Mouse (Mus musculus): ENCODE data around the gene Rapgef5. TPM values are rescaled to one million over a fixed set of nuclear protein-coding genes. Genes with fewer than 3 reads are reported as not detected.
"Not testable (repeated sequence)": the region's sequence is repeated elsewhere in the genome, so short reads cannot be mapped to it uniquely, and the experiment has no call there.

The Rapgef5 gene
- polyA plus RNA-seq, 1 experiment from 2014 or later = 10.4 TPM

DNA sequence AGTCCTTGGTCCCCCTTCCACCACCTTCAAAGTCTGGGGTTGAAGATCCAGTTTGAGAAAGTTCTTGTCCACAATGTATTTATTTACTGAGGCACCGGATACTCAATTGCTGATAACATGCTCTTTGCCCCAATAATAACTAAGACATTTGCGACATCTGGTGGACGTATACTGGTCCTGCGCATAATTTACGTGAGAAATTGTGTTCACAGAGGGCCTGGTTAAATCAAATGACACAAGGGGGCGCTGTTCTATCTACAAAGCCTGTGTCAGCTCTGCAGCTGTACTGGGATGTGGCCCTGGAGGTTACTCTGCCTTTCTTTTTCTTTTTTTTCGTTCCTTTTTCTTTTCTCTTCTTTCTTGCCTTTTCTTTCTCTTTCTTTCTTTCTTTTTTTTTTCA lies 248.6 kb downstream of the Rapgef5 start:
- no peaks in the 10 kb centered on the region for H3K9me3 ChIP-seq

DNA sequence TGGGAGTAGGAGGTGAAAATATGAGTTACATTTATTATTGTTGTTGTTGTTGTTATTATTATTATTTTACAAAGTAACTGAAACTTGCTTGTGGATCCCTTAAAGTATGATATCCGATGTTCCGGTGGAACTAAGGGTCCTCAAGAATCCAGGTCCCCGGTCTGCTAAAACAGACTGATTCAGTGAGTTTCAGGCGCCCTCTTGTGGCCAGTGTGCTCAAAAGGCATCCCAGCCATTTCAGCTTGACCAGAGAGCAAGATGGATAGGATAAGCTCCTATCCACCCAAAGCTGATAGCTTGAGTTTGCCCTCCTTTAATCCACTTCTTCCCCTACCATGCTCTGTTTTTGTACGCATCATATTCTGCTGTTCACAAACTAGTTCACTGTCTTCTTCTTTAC lies 252.8 kb downstream of the Rapgef5 start:
- Histone ChIP-seq H3K4me2 (no peak overlapping the region), H3K4me3 (replicated peaks) (no peak overlapping the region), H3K27ac (no peak overlapping the region), H3K9ac (no peak overlapping the region), H3K36me3 (no peaks in the 10 kb centered on the region), H3K27me3 (replicated peaks) (no peaks in the 10 kb centered on the region), H3K9me3 (no peaks in the 10 kb centered on the region), H3K4me1 (no peaks in the 10 kb centered on the region)
- WGBS = 6% methylated on average over 5 of the region's 5 CpGs
- ATAC-seq (ENCODE audit: insufficient read depth, low FRiP score, low read depth) = no peak

More for the DNA sequence above, 248.6 kb downstream of the Rapgef5 start:
- Histone ChIP-seq H3K27me3 (replicated peaks) (no peaks in the 10 kb centered on the region), H3K9ac (no peak overlapping the region), H3K36me3 (no peaks in the 10 kb centered on the region), H3K4me1 (no peaks in the 10 kb centered on the region), H3K27ac (no peak overlapping the region), H3K4me2 (no peak overlapping the region), H3K4me3 (replicated peaks) (no peak overlapping the region)
- WGBS = 8% methylated on average over 7 of the region's 7 CpGs
- no peak for ATAC-seq (ENCODE audit: insufficient read depth, low FRiP score, low read depth)

DNA sequence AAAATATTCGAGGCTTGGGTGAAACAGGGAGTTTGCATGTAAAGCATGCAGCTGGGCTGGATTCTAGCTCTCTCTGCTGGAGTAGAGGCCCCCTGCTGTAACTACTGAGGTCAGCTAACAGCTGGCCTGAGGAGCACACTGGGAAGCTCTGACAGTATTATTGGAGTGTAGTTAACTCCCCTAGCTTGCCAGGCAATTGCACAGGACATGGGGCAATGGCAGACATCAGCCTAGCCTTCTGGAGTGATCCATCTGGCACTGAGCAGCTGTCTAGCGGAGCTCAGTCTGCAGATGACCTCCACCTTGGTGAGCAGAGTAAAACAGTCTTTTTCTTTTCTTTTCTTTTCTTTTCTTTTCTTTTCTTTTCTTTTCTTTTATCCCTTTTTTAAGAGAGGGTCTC lies 253.9 kb downstream of the Rapgef5 start:
- no peak for ATAC-seq (ENCODE audit: insufficient read depth, low FRiP score, low read depth)
- WGBS = 48% methylated on average over 2 of the region's 2 CpGs

DNA sequence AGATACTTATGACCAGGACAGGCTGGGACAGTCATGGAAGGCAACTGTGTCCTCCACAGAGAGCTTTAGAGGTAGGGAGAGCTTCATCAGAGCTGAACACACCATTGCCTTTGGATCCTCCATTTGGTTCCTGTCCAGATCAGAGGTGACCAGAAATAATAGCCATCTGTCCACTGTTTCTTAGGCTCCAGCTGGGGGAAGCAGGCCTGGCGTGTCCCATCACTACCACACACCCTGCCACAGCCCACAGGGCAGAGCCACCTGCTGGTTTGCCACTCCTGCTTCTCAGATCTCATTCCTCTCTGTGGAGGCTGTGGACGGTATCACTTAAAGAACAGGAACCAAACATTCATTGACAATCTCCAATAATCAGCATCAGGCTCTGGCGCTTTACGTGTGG lies 254.9 kb downstream of the Rapgef5 start:
- H3K27me3 ChIP-seq (replicated peaks) = no peaks in the 10 kb centered on the region
- 88% methylated on average over 4 of the region's 4 CpGs for WGBS
- no peak overlapping the region for H3K27ac ChIP-seq
- ATAC-seq (ENCODE audit: insufficient read depth, low FRiP score, low read depth) = no peak
- no peak overlapping the region for H3K4me2 ChIP-seq
- no peaks in the 10 kb centered on the region for H3K9me3 ChIP-seq
- no peak overlapping the region for H3K4me3 ChIP-seq (replicated peaks)
- no peaks in the 10 kb centered on the region for H3K36me3 ChIP-seq
- H3K4me1 ChIP-seq = no peaks in the 10 kb centered on the region
- H3K9ac ChIP-seq = no peak overlapping the region

More for the DNA sequence above, 253.9 kb downstream of the Rapgef5 start:
- H3K27ac ChIP-seq = no peak overlapping the region
- H3K4me2 ChIP-seq = no peak overlapping the region
- H3K4me3 ChIP-seq (replicated peaks) = no peak overlapping the region
- H3K9me3 ChIP-seq = no peaks in the 10 kb centered on the region
- no peaks in the 10 kb centered on the region for H3K36me3 ChIP-seq
- no peak overlapping the region for H3K9ac ChIP-seq
- no peaks in the 10 kb centered on the region for H3K27me3 ChIP-seq (replicated peaks)
- H3K4me1 ChIP-seq = no peaks in the 10 kb centered on the region

DNA sequence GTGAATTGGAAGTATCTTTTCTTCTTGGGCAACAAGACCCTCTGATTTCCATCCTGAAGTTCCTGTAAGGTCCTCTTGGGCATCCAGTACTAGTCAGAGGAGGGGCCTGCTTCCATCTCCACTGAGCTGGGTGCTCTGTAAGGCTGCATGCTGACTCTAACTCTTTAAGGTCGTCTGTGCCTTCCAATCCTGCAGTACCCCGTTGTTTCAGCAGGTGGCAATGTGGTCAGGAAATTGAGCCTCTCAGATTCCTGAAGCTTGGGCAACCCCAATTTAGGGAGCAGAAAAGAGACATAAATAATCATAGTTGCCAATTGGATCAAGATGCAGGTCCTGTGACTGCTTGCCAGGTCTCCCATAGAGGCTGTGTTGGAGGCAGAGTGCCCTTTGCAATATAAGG lies 256.4 kb downstream of the Rapgef5 start:
- H3K36me3 ChIP-seq = no peaks in the 10 kb centered on the region
- H3K27ac ChIP-seq = no peak overlapping the region
- no peaks in the 10 kb centered on the region for H3K4me1 ChIP-seq
- H3K9ac ChIP-seq = no peak overlapping the region
- 0% methylated on average over 2 of the region's 2 CpGs for WGBS
- H3K9me3 ChIP-seq = no peaks in the 10 kb centered on the region
- H3K4me3 ChIP-seq (replicated peaks) = no peak overlapping the region
- H3K27me3 ChIP-seq (replicated peaks) = no peaks in the 10 kb centered on the region
- no peak for ATAC-seq (ENCODE audit: insufficient read depth, low FRiP score, low read depth)
- no peak overlapping the region for H3K4me2 ChIP-seq

DNA sequence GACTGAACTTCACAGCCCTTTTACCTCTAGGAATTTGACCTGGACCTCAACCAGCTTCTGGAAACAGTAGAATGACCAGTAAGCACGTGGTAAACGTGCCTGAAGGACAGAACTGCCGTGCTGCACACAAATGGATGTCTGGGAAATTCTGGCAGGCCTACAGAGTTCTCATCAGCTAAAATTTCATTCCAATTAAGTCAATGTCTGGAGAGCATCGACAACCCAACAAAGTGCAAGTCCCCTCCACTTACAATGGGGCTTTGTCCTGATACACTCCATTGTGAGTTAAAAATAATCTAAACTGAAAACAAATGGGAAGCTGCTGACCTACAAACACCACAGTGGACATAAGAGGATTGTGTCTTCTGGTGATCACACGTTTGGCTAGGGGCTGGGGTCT lies 260.6 kb downstream of the Rapgef5 start:
- no peak for ATAC-seq (ENCODE audit: insufficient read depth, low FRiP score, low read depth)
- no peak overlapping the region for H3K4me2 ChIP-seq
- WGBS = 57% methylated on average over 5 of the region's 5 CpGs
- no peak overlapping the region for H3K4me3 ChIP-seq (replicated peaks)
- no peak overlapping the region for H3K27ac ChIP-seq
- no peaks in the 10 kb centered on the region for H3K36me3 ChIP-seq
- H3K9me3 ChIP-seq = no peaks in the 10 kb centered on the region
- no peak overlapping the region for H3K9ac ChIP-seq
- no peaks in the 10 kb centered on the region for H3K27me3 ChIP-seq (replicated peaks)
- H3K4me1 ChIP-seq = no peaks in the 10 kb centered on the region

DNA sequence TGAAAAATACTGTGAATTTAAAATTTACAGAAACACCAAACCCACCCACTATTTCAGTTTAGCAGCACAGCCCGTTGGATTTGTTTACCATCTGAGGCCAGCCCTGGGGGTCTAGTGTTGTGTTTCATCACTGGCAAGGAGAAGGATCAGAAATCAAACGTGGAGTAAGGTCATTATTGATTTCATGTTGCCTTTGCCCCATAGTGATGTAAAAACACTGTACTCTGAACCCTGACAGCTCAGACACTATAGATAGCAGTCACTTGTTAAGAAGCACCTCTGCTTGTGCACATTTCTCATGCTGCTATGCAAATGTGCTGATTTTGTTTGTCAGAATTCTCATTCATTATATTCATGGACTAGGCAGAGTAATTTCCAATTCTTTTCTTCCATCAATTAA lies 265.1 kb downstream of the Rapgef5 start:
- H3K36me3 ChIP-seq = no peaks in the 10 kb centered on the region
- H3K9ac ChIP-seq = no peak overlapping the region
- 11% methylated on average over 2 of the region's 2 CpGs for WGBS
- no peak overlapping the region for H3K27ac ChIP-seq
- H3K4me3 ChIP-seq (replicated peaks) = no peak overlapping the region
- no peak for ATAC-seq (ENCODE audit: insufficient read depth, low FRiP score, low read depth)
- no peaks in the 10 kb centered on the region for H3K27me3 ChIP-seq (replicated peaks)
- H3K9me3 ChIP-seq = no peaks in the 10 kb centered on the region
- H3K4me1 ChIP-seq = no peaks in the 10 kb centered on the region
- H3K4me2 ChIP-seq = no peak overlapping the region

DNA sequence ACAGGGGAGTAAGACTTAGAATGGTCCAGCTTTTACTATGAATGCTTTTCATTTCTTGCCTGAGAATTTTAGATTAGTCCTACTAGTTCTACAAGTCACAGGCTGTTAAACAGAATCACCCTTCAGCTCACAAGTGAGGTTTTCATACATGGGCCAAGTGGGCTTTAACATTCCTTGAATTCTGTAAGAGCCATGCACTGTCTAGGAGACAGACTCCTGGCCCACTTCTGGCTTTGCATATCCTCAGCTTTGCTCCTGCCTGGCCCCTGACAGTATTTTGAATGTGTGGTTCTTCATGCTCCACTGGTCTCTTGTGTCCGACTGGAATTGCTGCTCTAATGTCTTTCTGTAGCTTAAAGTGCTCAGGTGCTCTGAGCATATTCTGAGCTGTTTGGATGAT lies 267.1 kb downstream of the Rapgef5 start:
- no peak overlapping the region for H3K27ac ChIP-seq
- H3K9ac ChIP-seq = no peak overlapping the region
- no peaks in the 10 kb centered on the region for H3K27me3 ChIP-seq (replicated peaks)
- 68% methylated on average over 1 of the region's 1 CpGs for WGBS
- 0 out of 2 replicates have a peak, but pooled peaks cover under 1% of the 10 kb centered on the region for H3K4me1 ChIP-seq
- H3K4me2 ChIP-seq = no peak overlapping the region
- no peak for ATAC-seq (ENCODE audit: insufficient read depth, low FRiP score, low read depth)
- H3K9me3 ChIP-seq = no peaks in the 10 kb centered on the region
- no peaks in the 10 kb centered on the region for H3K36me3 ChIP-seq
- no peak overlapping the region for H3K4me3 ChIP-seq (replicated peaks)

DNA sequence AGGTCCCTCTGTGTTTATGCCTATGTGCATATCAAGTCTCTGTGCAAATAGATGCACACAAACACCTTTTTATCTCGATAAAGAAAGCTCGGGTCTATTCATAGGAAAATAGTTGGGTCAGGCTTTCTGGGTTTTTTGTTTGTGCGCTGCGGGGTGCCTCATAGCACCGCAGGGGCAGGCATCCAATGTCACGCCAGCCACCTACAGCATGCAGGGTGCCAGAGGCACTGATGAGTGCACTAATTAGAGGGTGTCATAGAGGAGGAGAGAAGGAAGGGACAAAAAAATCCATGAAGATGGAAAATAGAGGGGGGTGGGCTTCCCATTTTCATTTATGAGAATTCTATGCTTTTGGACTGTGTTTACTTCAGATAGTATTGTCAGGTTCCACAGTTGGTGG lies 270.3 kb downstream of the Rapgef5 start:
- Histone ChIP-seq H3K4me2 (no peak overlapping the region), H3K4me1 (0 out of 2 replicates have a peak, but pooled peaks cover 2% of the 10 kb centered on the region), H3K27ac (no peak overlapping the region), H3K4me3 (replicated peaks) (no peak overlapping the region), H3K9ac (no peak overlapping the region), H3K36me3 (no peaks in the 10 kb centered on the region), H3K27me3 (replicated peaks) (no peaks in the 10 kb centered on the region), H3K9me3 (no peaks in the 10 kb centered on the region)
- WGBS = 47% methylated on average over 6 of the region's 6 CpGs
- no peak for ATAC-seq (ENCODE audit: insufficient read depth, low FRiP score, low read depth)

DNA sequence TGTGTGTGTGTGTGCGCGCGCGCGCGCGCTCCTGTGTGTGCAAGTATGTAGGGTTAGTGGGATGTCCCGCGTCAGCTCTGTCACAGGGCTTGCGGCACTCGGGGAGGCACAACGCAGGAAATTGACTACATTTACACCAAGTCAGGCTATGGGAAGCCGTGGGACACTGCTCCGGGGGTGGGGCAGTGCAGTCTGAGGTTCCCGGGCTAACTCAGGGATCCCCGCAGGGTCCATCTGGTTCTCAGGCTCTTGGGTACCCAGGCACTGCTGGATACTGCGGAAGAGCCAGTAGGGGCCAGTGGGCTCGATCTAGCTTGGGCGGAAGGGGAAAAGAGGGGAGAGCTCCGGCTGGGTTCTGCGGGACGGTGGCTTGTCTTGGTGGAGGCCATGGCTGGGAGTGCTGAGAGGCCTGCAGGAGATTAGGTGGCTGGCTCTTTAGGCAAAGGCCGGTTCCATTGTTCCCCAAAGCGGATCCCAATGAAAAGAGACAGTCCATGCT lies 272.3 kb downstream of the Rapgef5 start:
- peak overlapping the region; percentile 55 for H3K4me2 ChIP-seq
- no peaks in the 10 kb centered on the region for H3K36me3 ChIP-seq
- WGBS = 18% methylated on average over 24 of the region's 24 CpGs
- H3K4me3 ChIP-seq (replicated peaks) = no peak overlapping the region; the same call in 1 of the 2 replicates
- no peak; the same call in 1 of the 2 replicates for ATAC-seq (ENCODE audit: insufficient read depth, low FRiP score, low read depth)
- H3K9me3 ChIP-seq = no peaks in the 10 kb centered on the region
- H3K27ac ChIP-seq = no peak overlapping the region
- H3K27me3 ChIP-seq (replicated peaks) = no peaks in the 10 kb centered on the region
- H3K9ac ChIP-seq = no peak overlapping the region
- H3K4me1 ChIP-seq = 0 out of 2 replicates have a peak, but pooled peaks cover 2% of the 10 kb centered on the region

DNA sequence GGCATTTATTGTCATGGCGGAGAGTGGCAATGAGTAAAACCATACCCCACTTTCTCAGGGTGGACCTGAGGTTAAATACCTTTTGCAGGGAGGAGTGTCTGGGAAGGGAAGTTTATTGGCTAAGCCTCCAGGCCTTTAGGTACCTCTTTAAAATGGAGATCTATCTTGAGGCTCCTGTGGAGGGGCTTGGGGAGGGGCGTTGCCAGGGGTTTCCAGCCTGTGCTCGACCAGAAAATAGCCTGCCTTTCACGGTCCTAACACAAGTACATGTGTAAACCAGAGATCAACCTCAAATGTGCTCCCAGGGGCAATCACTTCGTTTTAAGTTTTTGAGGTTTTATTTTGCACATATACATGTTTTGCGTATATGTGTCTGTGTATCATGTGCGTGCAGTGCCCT lies 272.7 kb downstream of the Rapgef5 start:
- 0 out of 2 replicates have a peak, but pooled peaks cover 2% of the 10 kb centered on the region for H3K4me1 ChIP-seq
- no peaks in the 10 kb centered on the region for H3K36me3 ChIP-seq
- WGBS = 46% methylated on average over 7 of the region's 7 CpGs
- H3K4me3 ChIP-seq (replicated peaks) = no peak overlapping the region
- H3K9me3 ChIP-seq = no peaks in the 10 kb centered on the region
- no peak overlapping the region for H3K27ac ChIP-seq
- H3K4me2 ChIP-seq = no peak overlapping the region
- no peak overlapping the region for H3K9ac ChIP-seq
- ATAC-seq (ENCODE audit: insufficient read depth, low FRiP score, low read depth) = no peak
- H3K27me3 ChIP-seq (replicated peaks) = no peaks in the 10 kb centered on the region

DNA sequence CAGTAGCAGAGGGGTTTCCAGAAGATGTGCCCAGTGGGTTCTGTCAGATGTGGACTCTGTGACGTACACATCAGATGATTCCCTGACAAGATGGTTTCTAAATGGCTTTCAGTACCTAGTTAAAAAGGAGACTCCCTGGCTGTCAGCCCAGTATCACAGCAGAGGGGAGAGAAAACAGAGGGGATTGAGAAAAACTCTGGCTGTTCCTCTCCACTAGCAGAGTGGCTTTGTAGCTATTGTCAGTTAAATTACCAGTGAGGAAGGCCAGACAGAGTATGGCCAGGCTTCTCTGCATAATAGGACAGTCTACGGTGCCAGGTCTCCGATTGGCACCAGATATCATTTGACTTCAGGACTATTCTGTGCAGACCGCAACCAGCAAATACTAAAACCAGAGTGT lies 279.0 kb downstream of the Rapgef5 start:
- Histone ChIP-seq H3K36me3 (no peaks in the 10 kb centered on the region), H3K4me1 (no peaks in the 10 kb centered on the region), H3K4me2 (no peak overlapping the region), H3K27ac (no peak overlapping the region), H3K4me3 (replicated peaks) (no peak overlapping the region), H3K9me3 (no peaks in the 10 kb centered on the region), H3K27me3 (replicated peaks) (no peaks in the 10 kb centered on the region), H3K9ac (no peak overlapping the region)
- 79% methylated on average over 4 of the region's 4 CpGs for WGBS
- no peak for ATAC-seq (ENCODE audit: insufficient read depth, low FRiP score, low read depth)

DNA sequence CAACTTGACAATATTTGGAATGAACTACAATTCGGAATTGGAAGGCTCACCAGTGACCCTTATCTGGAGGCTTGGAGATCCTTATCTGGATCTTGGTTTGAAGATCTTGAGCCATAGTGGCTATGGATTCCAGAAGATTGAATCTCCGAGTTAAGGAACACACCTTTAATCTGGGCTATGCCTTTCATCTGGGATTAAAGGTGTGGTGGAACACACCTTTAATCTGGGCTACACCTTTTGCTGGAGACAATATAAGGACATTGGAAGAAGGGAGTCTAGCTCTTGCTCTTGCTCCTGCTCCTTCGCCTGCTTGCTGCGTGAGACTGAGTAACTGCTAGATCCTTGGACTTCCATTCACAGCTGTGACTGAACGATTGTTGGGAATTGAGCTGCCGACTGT lies 287.7 kb downstream of the Rapgef5 start, which contains the start of gene Cdca7l:
Cdca7l (plus strand) TSS at position 301 of the 400 bp plus-strand sequence.
- ATAC-seq (ENCODE audit: insufficient read depth, low FRiP score, low read depth); H3K4me3 ChIP-seq (replicated peaks); H3K9me3 ChIP-seq; H3K27me3 ChIP-seq (replicated peaks); H3K4me2 ChIP-seq; H3K9ac ChIP-seq; H3K36me3 ChIP-seq; H3K4me1 ChIP-seq; H3K27ac ChIP-seq: not testable (repeated sequence)
- WGBS = 80% methylated on average over 1 of the region's 6 CpGs

All from stomach, embryonic 15.5 days (tissue).